Mouse (Mus musculus): ENCODE data around the gene Gm5868.
A peak's percentile ranks its signal among the peaks of the same experiment; 100 is the strongest.
"Not testable (repeated sequence)": the region's sequence is repeated elsewhere in the genome, so short reads cannot be mapped to it uniquely, and the experiment has no call there.

The Gm5868 gene

GRCm38 (mm10) chr5:72587192-72587681 is at the start of gene Gm5868:
Gene Gm5868, minus strand, starts transcription at chr5:72587551.
- no peak for DNase-seq (ENCODE audit: low read depth, low spot score)

GRCm38 (mm10) chr5:72636576-72636975 is 49.2 kb upstream of the Gm5868 start:
- no peak for DNase-seq (ENCODE audit: low read depth, low spot score)

DNA sequence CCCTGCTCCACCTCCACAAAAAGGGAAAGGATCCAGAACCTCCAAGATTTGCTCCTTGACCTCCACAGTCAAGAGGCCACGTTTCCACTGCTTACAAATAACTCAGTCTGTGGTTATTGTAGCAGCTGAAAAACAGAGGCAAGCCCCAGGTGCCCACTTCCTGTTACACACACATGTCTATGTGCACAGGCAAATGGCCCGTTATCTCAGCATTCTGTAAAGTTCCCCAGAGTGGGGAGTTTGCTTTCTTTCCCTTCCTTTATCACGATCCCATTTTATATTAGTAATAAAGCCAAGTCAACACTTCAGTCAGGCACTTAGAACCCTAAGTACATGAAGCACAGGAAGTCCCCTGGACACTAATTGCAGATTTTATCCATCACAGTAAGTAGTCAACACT is 48.8 kb upstream of the Gm5868 start:
- no peak for DNase-seq (ENCODE audit: low read depth, low spot score)

- DNase-seq (ENCODE audit: low read depth, low spot score): peak; percentile 3
Measured at GRCm38 (mm10) chr5:72634791-72635271, 47.5 kb upstream of the Gm5868 start.

- no peak for DNase-seq (ENCODE audit: low read depth, low spot score)
Measured at GRCm38 (mm10) chr5:72630026-72630425, 42.7 kb upstream of the Gm5868 start.

DNA sequence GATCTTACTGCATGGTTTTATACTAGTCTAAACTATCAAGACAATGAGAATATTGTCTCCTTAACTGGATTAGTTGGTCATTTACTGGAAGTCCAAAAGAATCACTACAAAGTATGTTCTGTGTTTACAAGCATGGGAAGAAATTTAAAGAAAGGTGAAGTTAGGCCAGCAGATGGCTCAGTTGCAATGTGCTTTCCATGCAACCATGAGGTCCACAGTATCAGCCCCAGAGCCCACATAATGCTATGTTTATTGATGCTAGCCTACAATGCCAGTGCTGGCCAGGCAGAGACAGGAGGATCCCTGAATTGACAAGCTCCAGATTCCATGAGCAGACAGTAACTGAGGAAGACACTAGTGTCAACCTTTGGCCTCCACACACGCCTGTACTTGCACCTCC is 33.7 kb upstream of the Gm5868 start:
- DNase-seq (ENCODE audit: low read depth, low spot score): no peak

DNA sequence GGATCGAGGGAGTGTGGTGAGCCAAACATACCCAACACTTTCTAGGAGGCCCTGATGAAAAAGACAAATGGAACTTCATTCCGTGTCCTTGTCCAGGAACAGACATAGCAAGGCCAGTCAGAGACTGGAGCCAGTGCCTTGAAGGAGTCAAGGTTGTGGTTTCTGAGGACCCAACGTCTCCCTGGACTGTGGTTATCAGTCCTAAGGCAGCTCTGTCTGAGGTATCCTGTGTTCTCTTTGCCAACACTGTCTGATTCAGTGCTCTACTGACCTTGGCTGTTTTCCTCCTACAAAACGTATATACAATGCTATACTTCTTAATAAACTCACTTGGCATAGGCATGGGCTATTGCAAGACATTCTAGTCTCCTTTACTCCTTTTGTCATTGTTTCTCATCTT is 30.1 kb upstream of the Gm5868 start:
- DNase-seq (ENCODE audit: low read depth, low spot score): no peak

- no peak for DNase-seq (ENCODE audit: low read depth, low spot score)
Measured at GRCm38 (mm10) chr5:72603138-72603537, 15.8 kb upstream of the Gm5868 start.

DNA sequence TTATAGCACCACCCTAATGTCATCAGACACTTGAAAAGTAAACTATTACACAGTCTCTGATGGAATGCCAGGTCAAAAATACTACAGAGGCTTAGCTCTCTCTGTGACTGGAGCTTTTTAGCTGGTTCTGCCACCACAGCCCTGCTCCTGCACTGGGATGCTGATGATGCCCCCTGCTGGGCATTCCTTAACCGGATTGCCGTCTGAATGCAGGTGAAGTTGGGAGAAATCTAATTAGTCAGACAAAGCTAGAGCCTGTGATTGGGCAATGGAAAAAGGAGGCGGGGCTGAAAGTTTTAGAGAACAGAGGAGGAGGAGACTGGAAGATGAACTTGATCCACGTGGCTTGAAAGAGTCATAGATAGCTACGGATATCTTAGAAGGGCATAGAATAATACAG is 13.7 kb upstream of the Gm5868 start:
- DNase-seq (ENCODE audit: low read depth, low spot score): no peak

GRCm38 (mm10) chr5:72586667-72587191 is 622 bp downstream of the Gm5868 start:
- DNase-seq (ENCODE audit: low read depth, low spot score): not testable (repeated sequence)

DNA sequence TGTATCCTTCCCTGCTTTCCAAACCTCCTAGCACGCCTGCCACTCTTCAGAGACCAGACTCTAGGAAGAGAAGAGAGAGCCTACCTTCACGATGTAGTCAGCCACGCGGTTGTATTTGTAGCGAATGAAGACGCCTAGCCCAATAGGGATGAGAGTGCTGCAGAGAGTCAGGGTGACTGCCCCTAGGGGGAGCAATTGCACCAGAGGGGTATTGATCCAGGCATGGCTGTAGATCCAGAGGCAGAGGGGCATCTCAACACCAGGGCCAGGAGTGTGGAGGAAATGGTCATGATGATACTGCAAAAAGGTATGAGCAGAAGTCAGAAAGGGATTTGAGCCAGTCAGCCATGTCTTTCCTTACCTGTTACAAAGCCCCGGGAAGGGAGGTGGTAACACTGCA is 1.2 kb downstream of the Gm5868 start:
- DNase-seq (ENCODE audit: low read depth, low spot score): not testable (repeated sequence)

- DNase-seq (ENCODE audit: low read depth, low spot score): not testable (repeated sequence)
Measured at GRCm38 (mm10) chr5:72580970-72581332, 6.4 kb downstream of the Gm5868 start, which contains the start of gene Zar1. Gene Zar1, minus strand, starts transcription at chr5:72581254.

DNA sequence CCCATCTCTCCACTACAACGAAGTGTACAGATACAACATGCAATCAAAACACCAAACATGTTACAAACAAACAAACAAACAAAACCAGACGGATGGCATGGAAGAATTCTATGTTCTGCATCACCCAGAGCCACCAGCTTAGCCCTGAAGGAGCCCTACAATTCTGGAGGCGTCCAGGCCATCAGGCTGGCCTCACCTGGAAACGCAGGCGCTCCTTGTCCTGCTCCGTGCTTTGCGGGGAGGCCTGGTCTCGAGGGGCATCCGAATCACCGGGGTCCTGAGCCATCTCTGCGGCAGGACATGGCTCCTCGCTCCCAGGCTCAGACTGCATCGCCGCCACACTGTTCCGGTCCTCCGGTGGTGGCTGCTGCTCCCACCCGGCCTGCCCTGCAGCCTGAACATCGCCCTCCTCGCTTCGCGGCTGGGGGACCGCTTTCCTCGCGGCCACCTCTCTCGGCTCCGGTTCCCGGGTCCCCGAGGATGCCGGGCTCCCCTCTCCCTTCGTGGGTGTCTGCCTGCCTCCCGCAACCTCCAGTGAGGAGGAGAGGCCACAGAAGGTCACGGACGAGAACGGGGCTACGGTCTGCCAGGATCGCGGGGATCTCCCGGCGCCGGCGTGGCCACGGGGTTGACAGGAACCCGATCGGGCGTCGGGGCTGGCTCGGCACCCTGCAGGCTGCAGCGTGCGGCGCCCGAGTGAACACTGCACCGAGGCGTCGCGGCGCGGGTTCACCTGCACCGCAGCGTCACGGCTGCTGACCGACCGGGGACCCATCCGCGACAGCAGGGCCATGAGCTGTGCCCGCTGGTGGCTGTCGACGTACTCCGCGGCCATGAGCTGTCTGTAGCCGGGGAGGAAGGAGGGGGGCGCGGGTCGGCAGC is 7.0 kb downstream of the Gm5868 start:
- not testable (repeated sequence) for DNase-seq (ENCODE audit: low read depth, low spot score)

DNA sequence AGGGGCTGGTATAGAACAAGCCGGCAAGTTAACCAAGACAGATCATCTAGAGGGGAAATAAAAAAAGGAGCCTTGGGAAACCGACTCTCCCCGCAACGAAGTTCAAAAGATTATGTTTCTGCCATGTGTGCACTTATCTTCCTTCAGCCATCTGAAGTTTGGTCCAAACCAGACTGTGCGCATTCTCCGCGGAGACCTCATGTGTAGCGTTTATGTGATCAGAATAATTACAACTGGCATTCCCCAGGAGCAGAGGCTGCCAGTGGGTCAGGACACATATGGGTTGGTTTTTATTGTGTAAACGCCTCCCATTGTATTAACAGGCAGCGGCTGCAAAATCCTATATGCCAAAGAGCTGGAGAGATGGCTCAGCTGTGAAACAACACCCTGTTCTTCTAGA is 7.8 kb downstream of the Gm5868 start:
- DNase-seq (ENCODE audit: low read depth, low spot score): not testable (repeated sequence)

DNA sequence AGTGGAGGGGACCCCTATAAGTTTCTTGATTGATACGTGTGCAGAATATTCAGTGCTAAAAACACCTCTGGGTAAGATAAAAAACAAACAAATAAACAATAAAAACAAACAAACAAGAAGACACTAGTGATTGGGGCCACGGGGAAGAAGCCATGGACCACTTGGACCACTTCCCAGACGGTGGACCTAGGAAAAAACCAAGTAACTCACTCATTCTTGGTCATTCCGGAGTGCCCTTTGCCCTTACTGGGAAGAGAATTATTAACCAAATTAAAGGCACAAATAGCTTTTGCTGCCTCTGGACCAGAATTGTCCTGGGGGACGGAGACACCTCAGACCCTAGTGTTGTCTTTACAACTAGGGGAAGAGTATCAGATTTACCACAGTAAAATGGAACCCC is 21.7 kb downstream of the Gm5868 start:
- DNase-seq (ENCODE audit: low read depth, low spot score): no peak

DNA sequence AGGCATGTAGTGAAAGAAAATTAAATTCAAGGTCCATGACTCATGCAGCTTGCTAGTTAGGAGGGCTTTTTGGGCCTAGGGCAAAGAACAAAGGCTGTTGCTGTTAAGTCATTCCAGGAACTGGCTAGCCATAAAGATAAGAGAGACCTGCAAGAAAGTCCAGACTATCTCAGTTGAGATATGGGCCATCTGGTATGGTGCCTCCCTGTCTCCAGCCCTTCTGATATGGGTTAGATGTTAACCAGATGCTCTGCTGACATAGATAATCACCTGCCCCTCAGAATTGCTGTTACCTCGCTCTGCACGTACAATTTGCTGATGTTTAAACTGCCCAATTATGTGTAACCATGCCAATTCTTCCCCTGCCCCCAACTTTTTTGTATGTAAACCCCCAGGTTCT is 24.2 kb downstream of the Gm5868 start:
- not testable (repeated sequence) for DNase-seq (ENCODE audit: low read depth, low spot score)

GRCm38 (mm10) chr5:72560976-72561628 is 26.2 kb downstream of the Gm5868 start:
- DNase-seq (ENCODE audit: low read depth, low spot score): no peak

- peak; percentile 98 for DNase-seq (ENCODE audit: low read depth, low spot score)
Measured at GRCm38 (mm10) chr5:72559544-72560049, 27.8 kb downstream of the Gm5868 start, which contains the start of gene Nfxl1. Gene Nfxl1, minus strand, starts transcription at chr5:72559684.

GRCm38 (mm10) chr5:72558716-72559526 is 28.4 kb downstream of the Gm5868 start:
- DNase-seq (ENCODE audit: low read depth, low spot score): no peak

- DNase-seq (ENCODE audit: low read depth, low spot score): no peak
Measured at GRCm38 (mm10) chr5:72556245-72556644, 31.1 kb downstream of the Gm5868 start.

DNA sequence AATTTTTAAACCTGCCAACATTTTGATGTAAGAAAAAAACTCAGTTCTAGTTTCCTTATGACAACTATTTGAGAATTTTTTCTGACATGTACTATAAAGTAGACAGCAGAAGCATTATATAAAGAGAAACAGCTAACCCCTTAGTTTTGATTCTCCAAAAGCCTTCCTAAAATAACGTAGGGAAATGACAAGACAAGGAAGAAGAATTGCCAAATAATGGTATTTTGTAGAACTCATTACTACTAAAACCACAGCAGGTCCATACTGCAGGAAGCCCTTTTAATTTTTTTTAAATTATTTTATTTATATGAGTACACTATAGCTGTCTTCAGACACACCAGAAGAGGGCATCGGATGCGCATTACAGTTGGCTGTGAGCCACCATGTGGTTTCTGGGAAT is 36.1 kb downstream of the Gm5868 start:
- no peak for DNase-seq (ENCODE audit: low read depth, low spot score)
